Mouse (Mus musculus): ENCODE data around the gene Rassf7.

DNA sequence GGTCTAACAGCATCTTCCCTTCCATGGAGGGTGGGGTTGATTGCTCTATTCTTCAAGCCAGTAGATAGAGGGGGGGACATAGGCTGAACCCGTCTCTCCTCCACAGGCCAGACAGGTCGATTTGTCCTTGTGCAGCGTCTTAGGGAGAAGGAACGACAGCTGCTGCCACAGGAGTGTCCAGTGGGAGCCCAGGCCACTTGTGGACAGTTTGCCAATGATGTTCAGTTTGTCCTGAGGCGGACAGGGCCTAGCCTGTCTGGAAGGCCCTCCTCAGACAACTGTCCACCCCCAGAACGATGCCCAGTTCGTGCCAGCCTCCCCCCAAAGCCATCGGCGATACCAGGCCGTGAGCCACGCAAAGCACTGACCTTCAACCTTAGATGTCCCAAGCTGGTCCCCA, 1.2 kb downstream of the Rassf7 start:
- TF ChIP-seq CTCF (IDR thresholded peaks at IDR 0.05; ENCODE audit: low read depth) (no peak), EP300 (optimal IDR thresholded peaks at IDR 0.05) (no peak)
